Mouse (Mus musculus): ENCODE measurements around the gene Otub1.

Gene Otub1

GRCm38 (mm10) chr19:7205326-7205725, 790 bp downstream of the Otub1 start:
- no peak for DNase-seq

GRCm38 (mm10) chr19:7204898-7205297, 1.2 kb downstream of the Otub1 start:
- DNase-seq, result no peak

- no peak for DNase-seq
Measured at GRCm38 (mm10) chr19:7200427-7200826, 5.7 kb downstream of the Otub1 start.

GRCm38 (mm10) chr19:7199089-7199488, 7.0 kb downstream of the Otub1 start:
- DNase-seq, result no peak

GRCm38 (mm10) chr19:7197445-7197844, 8.7 kb downstream of the Otub1 start:
- no peak for DNase-seq

- no peak for DNase-seq
Measured at GRCm38 (mm10) chr19:7196741-7197270, 9.3 kb downstream of the Otub1 start.

- peak; percentile 87 for DNase-seq
Measured at GRCm38 (mm10) chr19:7195900-7196728, 10.0 kb downstream of the Otub1 start.

GRCm38 (mm10) chr19:7192561-7192967, 13.6 kb downstream of the Otub1 start:
- no peak for DNase-seq

- DNase-seq, result no peak
Measured at GRCm38 (mm10) chr19:7191639-7192038, 14.5 kb downstream of the Otub1 start.

- no peak for DNase-seq
Measured at GRCm38 (mm10) chr19:7190986-7191385, 15.1 kb downstream of the Otub1 start.

GRCm38 (mm10) chr19:7189026-7189425, 17.1 kb downstream of the Otub1 start:
- DNase-seq, result no peak

GRCm38 (mm10) chr19:7187157-7187556, 19.0 kb downstream of the Otub1 start:
- no peak for DNase-seq

GRCm38 (mm10) chr19:7185715-7186291, 20.3 kb downstream of the Otub1 start:
- no peak for DNase-seq

GRCm38 (mm10) chr19:7185059-7185458, 21.1 kb downstream of the Otub1 start:
- no peak for DNase-seq

- DNase-seq, result peak in 1 of 2 experiments; percentile 6
Measured at GRCm38 (mm10) chr19:7183419-7183818, 22.7 kb downstream of the Otub1 start.

GRCm38 (mm10) chr19:7182273-7182949, 23.7 kb downstream of the Otub1 start:
- DNase-seq, result peak; percentile 98

GRCm38 (mm10) chr19:7181496-7181895, 24.6 kb downstream of the Otub1 start:
- no peak for DNase-seq

- DNase-seq, result peak; percentile 71 to 84
Measured at GRCm38 (mm10) chr19:7180756-7181405, 25.2 kb downstream of the Otub1 start.

- DNase-seq, result peak; percentile 78 to 88
Measured at GRCm38 (mm10) chr19:7178841-7179452, 27.2 kb downstream of the Otub1 start.

GRCm38 (mm10) chr19:7177804-7178511, 28.2 kb downstream of the Otub1 start:
- DNase-seq, result no peak

- DNase-seq, result peak; percentile 63 to 65
Measured at GRCm38 (mm10) chr19:7176041-7176696, 29.9 kb downstream of the Otub1 start.

Measured in cerebellum, postnatal 10 days (tissue).